Mouse (Mus musculus) heart, postnatal 14 days (tissue): Measurements from ENCODE around the gene Scp2. TPM values are rescaled to one million over a fixed set of nuclear protein-coding genes. Genes with fewer than 3 reads are reported as not detected.

ENCODE experiments used
- DNase-seq, 2 experiments: peaks; one replicate each; pipeline ENCODE4 v3.0.0; 2021 to 2022
- intact Hi-C: fragments of 180-260 bp; cut with DNase I; formaldehyde crosslinking; loops from one replicate; pipeline ENCODE4 v1.15.1; 2025
- total RNA-seq, 2 experiments: library from RNA; stranded (reverse); gene quantifications; 2 replicates each; pipeline ENCODE4 v1.2.3; 2021

Gene Scp2
- total RNA-seq, 2 experiments from 2014 or later: 227 to 235 TPM

DNA sequence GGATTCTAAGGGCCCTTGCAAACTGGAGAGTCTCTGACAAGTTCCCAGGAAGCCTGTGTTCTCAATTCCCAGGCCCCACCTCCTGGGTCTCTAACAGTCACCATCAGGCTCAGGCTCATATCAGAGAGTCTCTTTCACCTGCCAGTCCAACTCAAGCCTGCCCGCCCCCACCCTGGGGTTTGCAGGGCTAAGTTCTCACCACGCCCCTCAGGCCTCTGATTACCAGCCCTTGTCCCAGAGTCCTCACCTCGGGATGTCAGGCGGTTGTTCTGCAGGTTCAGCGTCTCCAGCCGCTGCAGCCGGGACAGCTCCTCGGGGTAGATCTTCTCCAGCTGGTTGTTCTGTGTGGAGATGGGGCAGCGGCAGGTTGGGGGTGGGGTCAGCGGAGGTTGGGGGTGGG, 119.5 kb downstream of the Scp2 start:
- peak in 1 of 2 experiments; percentile 18 for DNase-seq

DNA sequence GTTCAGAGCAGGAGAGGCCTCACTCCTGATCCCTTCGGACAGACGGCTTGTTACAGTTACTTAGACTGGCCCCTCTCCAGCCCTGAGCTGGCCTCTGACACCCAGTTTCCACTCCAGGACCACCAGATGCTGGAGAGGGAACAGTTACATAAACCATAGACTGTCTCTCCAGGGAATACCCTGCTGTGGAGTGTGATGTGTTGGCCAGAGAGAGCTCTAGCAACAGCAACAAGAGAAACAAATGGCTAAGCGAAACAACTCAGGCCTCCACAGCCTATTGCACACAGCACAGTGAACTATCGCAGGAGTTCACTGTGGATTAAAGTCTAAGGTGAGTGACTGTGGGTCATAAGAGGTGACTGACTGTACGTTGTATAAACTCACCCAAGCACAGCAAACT, 120.2 kb downstream of the Scp2 start:
- DNase-seq: peak; percentile 68 to 76

More for the DNA sequence above, 119.5 kb downstream of the Scp2 start:
- intact Hi-C loops: no loop called here

DNA sequence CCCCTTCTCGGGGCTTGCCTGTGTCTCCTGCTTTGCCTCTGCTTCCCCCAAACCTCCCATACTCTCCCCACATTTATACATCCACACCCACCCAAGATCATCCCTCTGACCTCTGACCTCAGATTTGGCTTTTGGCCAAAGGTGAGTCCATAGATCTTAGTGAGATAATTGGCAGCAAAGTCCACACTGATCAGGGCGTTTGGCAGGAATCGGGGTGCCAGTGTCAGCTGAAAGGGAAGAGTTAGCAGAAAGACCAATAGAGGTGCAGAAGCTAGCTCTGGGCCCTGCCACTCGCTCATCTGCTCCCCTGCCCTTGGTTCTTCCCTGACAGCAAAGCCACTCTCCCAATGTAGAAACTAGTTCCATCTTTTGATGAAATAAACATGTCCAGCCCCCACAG, 121.6 kb downstream of the Scp2 start:
- intact Hi-C loops: no loop called here
- no peak for DNase-seq

More for the DNA sequence above, 120.2 kb downstream of the Scp2 start:
- intact Hi-C loops: no loop called here

DNA sequence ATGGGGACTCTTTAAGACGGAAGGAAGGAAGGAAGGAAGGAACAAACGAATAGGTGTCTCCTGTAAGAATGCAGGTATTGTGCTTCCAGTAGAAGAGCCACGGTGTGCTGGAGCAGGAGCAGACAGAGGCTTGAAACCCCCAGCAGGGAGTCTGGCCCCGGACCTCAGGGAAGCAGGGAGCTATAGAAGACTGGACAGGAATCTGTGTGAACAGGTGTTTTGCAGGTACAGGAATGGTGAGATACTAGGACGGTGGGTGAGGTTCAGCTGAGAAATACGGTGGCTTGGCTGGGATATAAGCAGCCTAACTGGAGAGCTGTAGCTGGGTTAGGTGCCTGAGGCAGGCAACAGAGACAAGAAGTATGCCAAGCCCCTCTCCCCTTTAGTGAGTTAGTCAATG, 124.6 kb downstream of the Scp2 start:
- intact Hi-C loops: no loop called here
- no peak for DNase-seq

DNA sequence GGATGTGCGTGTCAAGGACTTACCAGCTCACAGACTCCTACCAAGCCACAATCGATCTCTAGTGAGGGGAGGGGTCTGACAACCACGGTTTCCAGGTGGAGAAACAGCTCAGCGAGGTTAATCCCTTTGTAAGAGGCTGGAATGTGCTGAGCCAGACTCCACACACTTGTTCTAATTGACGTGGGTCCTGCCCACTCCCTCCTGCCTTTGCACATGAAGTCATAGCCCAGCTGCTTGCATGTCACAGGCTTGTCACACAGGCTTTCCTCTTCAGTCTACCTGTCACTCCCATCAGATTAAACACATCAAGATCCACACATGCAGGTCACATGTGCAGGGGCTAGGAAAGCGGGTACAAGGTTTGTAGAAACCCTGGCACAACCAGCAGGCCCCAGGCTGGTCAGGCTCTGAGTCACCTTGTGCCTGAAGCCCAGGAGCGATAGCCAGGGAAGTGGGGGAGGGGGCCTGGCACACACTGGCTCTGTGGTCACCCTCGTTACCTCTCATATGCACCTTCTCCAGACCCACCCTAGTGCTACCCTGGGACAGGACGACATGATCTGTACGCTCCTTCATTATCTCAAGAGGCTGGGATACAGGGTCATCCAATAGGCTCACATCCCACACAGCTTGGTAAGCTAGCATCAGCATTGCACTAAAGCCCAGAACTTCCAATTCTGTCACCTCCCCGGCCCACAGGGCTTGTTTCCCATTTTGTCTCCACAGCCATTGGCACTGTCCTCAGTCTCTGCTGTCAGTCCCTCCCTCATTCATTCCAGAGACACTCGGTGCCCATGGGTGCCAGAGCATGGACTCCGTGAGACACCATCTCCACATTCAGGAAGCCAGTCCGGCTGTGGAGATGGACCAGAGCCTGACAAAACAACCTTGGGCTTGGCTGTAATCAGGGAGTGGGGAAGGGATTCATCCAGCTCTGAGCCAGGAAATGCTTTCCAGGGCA, 125.6 kb downstream of the Scp2 start:
- DNase-seq: peak in 1 of 2 experiments; percentile 42

DNA sequence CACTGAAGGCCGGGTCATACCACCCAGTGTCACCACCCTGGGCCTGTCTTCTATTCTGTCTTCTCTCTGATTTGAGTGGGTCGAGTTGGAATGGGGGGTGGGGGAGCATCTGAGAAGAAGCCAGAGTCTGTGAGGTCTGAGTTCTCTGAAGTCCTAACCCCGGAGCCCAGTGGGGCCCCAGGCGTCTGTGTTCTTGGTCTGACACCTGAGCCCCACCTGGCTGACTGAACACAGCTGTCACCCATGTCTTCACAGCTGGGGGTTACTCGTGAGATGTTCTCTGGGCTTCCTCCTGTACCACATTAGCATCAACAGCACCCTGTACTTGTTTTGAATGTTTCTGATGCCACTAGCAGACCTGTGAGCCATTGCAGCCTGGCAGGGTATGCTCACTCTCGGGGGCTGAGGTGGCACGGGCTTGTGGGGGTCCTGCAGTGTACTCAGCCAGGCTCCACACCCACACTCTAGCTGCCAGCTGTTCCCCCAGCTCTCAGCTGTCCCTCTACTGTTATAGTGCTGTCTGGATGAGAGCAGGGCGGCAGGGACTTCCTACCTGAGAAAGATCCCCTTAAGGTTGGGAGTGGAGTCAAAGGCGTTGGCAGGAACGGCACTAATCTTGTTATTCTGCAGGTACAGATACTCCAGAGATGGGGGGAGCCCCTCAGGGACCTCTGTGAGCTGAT, 126.4 kb downstream of the Scp2 start:
- no peak for DNase-seq
- intact Hi-C loops: loop anchor here (2.0 kb wide), 1 partner anchor 54 kb away; no protein-coding TSS in a partner anchor

More for the DNA sequence above, 125.6 kb downstream of the Scp2 start:
- intact Hi-C loops: loop anchor here (2.0 kb wide), 1 partner anchor 54 kb away; no protein-coding TSS in a partner anchor

DNA sequence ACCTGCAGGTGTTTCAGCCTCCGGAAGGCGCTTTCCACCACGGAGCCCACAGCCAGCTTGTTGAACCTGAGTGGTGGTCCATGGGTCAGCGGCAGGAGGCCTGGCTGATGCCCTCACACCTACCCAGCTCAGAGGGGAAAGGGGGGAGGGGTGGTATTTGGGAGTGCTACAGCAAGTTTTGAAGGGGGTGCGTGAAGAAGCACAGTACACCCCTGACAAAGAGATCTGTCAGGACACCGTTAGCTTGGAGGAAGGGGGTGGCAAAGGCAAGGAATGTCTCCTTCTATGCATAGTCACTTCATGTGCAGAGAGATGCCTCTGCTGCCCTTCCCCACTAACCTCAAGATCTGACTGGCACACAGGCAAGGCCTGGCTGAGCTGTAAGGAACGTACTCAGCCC, 127.0 kb downstream of the Scp2 start:
- intact Hi-C loops: loop anchor here (2.0 kb wide), 1 partner anchor 53 kb away; no protein-coding TSS in a partner anchor
- DNase-seq: no peak

DNA sequence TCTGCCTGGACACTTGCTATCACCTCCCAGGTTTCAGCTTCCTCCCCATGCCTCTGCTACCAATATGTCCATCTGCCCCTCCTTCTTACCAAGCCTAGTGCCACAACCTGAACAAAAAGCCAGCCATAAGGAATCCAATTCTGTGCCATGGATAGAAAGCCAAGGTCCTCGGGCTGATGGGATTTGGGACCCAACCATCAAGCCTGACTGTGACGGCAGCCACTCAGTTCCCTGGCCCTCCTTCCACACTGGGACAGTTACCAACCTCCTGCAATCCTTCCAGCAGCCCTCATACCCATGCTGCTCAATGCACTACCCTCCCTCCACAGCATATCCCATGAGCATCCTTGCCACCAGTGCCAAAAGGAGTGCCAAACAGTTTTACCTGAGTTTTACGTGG, 128.5 kb downstream of the Scp2 start:
- peak; percentile 50 to 66 for DNase-seq
- intact Hi-C loops: no loop called here

DNA sequence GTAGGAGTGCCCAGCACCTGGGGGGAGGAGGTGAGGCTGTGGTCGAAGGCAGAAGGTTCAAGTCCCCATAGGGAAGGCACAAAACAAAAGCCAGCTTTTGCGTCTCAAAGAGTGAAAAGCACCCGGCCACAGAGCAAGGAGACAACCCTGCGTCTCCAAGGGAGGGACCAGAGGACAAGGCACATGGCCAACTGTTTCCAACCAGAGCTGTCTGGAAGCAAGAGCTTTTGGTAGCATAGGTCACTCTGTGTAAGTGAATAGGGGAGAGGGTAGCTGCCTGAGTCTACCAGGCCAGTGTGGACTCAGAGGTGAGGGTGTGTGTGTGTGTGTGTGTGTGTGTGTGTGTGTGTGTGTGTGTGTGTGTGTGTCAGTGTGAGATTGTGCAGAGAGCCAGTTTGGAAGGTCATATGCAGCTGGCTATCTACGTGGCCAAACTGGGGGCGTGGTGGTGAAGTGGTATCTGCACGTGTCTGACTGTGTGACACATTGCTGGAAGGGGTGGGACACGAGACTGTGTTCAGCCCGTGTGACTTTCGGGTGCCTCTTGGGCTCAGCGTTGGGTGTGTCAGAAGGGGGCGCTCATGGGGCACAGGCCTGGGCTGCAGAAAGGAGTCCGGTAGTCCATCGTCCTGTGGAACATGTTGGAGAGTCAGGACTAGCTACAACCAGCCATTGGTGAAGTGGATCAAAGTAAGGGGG, 129.6 kb downstream of the Scp2 start:
- intact Hi-C loops: no loop called here
- peak; percentile 70 to 80 for DNase-seq

DNA sequence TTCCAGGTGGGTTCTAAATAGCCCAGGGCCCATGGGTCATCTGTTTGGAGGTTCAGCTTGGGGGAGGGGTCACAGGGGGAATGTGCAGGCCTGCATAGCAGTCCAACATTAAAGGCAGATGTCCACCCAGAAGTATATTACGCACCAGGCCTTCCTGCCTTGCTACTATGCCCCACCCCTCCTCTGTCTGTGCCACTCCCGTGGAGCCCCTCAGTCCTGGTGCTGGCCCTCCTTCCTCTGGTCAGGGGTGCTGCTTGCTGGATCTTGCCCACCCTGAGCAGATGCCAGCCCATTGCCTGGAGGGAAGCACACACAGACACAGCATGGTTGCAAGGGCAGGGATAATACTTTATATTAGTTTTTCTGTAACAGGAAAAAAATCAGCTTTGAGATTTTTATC, 130.3 kb downstream of the Scp2 start:
- DNase-seq: no peak
- intact Hi-C loops: no loop called here

DNA sequence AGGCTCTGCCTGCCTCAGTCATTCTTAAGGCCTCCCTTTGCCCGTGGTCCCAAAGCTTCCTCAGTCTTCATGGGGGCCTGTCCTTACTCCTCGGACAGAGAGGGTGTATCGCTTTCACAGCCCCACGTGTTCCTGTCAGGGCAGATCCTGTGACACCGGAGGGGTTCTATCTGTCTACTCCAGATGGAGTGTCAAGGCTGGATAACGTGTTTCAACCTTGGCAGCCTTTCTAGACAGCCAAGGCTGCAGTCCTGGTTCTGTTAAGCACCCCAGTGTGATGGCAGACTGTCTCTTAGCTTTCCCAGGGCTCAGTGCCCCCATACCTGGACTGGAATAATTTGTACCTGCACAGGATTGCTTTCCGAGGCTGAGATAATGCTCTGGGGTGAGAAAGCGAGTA, 136.3 kb downstream of the Scp2 start:
- DNase-seq: no peak
- intact Hi-C loops: no loop called here

DNA sequence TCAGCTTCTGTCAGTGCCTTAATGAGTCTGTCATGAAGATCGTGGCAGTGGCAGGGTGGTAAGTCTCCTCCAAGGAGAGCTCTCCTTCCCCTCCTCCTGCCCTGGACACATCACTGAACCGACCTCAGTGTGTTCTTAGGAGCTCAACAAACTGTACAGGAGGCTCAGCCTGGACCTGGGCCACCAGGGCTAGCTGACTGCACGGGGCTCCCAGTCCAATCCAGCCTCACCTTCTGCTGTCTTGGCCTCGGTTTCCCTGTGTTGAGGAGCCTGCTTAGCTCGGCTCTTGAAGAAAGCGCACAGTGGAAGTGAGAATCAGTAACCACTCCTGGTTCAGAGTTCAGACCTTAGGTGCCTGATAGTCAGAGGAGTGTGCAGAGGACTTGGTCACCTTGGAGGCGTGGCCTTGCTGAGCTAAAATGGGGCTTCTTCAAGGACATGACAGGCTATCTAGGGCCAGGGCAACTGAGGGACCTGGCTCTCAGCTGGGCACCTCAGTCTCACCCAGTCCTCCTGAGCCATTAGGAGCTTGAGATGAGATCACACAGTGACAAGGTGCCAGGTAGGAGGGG, 137.2 kb downstream of the Scp2 start:
- DNase-seq: no peak
- intact Hi-C loops: no loop called here

DNA sequence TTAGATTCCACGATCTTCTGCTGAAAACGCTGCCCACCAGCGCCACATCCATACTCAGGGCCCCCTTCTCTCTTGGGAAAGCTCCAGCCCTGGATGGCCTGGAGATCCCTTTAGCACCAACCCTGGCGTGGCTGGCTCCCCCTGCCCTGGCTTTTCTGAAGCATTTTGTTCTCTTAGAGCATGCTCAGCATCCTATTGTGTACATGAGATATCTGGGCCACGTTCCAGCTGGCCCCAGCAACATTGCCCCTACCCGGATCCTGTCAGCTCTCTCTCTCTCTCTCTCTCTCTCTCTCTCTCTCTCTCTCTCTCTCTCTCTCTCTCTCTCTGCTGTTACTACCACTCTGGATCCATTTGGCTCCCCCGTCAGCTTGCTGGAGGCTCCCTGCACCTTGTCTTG, 139.5 kb downstream of the Scp2 start:
- DNase-seq: no peak
- intact Hi-C loops: no loop called here

DNA sequence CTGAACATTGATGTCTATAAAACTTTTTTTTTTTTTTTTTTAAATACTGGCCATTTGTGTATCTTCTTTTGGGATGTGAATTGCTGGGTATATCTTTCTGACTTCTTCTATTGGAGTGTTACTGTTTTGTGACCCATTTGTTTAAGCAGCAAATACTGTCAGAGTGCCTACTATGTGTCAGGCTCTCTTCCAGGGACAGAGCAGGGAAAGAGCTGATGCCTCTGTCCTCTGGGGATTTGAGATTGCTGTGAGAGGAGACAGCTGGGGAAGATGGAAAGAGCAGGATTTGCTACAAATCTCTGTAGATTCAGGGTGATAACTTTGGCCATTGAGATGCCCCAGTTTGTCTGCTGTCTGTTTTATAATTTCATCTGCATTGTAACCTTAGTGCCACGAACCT, 145.4 kb downstream of the Scp2 start:
- intact Hi-C loops: no loop called here

DNA sequence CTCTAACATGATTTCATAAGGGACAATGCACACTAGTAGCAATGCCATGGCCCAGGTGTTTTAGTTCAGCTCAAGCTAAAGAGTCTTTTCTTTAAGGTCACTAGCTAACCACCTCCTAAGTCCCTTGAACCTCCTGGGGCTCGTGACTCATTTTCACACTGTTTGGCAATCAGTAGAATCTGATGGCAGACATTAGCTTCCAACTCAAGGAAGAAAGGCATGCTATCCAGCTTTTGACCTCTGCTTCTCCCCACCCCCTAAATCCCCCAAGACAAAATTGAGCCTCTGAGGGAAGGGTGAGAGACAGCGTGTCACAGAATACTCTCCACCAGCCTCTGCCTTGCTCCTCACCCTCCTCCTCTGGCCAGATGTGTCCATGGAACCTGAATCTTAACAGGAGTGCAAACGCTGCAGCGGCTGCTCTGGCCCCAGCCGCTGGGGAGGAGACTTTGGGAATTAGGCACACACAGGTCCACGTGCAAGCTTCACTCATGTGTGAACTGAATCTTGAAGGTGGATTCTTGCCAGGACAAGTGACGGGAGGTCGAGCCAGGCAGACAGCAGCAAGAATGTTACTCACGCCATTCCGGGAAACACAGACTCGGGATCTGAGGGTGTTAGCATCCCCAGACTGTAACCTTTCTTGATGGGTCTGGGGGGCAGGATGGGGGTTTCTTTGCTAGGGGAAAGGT, 146.0 kb downstream of the Scp2 start:
- intact Hi-C loops: no loop called here
- peak; percentile 46 to 69 for DNase-seq

More for the DNA sequence above, 145.4 kb downstream of the Scp2 start:
- DNase-seq: peak; percentile 29 to 58

DNA sequence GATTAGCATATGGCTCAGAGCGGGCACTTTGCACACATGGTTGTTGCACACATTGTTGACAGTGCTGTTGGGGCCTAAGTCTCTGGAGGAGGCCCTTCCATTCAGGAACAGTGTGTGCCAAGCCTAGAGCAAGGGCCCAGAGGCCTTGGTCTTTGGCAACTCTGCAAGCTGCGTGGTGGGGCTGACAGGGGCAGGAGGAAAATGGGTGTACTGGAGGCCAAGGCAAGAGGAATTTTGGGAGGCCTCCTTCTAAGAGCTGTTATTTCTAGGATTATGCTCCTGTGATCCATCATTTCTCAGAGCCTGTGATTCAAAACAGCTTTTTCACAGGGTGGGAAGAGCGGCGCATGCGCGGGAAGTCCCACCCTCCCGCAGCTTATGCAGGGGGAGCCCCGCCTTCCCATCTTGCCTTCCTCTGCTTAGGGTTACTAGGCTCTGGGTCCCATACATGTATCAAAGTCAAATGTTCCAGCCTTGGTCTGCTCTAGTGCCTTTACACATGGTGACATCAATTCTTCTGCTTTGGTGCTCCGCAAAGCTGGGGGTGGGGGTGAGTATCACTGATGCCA, 148.3 kb downstream of the Scp2 start:
- no peak for DNase-seq
- intact Hi-C loops: no loop called here

DNA sequence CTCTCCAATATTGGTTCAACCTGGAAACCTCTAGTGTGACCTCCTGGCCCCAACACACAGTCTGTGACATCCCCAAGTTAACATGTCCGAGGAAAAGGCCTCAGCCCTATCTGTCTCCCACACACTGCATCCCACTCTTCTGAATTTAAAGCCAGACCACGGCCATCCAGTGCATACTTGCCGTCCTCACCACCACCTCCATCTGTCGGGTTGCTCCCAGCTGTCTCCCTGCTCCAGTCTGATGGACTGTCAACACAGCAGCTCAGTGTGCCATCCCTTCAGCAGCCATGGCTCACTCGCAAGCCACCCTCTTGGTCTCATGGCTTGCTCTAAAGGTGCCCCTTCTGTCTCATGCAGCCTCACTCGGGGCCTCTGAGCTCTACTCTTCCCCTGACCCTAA, 149.1 kb downstream of the Scp2 start:
- intact Hi-C loops: no loop called here
- no peak for DNase-seq

DNA sequence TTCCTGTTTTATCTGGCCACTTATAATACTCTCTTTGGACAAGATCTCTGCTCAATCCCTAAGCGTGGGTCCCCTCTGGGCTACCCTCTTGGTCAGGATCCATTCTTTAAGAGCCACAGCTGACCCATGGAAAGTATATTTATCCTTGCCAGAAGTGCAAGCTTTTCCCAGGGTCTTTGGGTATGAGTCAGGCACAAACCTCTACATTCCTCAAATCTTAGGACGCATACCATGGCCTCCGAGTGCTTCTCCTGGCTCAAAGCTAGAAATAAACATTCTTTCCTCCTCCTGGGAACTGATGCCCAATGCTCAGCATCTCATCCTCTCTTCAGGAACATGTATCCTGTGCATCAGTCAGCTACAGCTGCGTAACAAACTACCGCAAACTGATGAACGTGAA, 149.8 kb downstream of the Scp2 start:
- DNase-seq: no peak
- intact Hi-C loops: no loop called here
